Mouse (Mus musculus): ENCODE data around the gene Glb1. TPM values are rescaled to one million over a fixed set of nuclear protein-coding genes. Genes with fewer than 3 reads are reported as not detected.

Gene Glb1
- polyA plus RNA-seq, 1 experiment = 18.0 TPM

DNA sequence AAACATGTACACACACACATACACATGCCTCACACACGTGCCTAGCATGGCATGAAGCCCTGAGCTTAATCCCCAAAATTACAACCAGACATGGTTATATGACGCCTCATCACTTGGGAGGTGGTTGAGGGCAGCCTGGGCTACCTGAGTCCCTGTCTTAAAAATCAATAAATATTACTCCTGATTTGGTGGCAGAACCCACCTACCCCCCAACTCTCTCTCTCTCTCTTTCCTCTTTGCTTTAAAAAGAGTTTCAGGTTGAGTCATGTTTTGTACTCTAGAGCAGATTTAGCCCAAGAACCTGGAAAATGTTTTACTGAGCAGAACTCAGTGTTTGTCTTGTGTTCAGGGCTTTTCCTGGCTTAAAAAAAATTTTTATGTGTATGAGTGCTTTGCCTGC, 54.5 kb downstream of the Glb1 start:
- no peaks in the 10 kb centered on the region for H3K27me3 ChIP-seq (ENCODE audit: control insufficient read depth, insufficient read depth, low read length)
- TF ChIP-seq CTCF (IDR thresholded peaks at IDR 0.05; ENCODE audit: control insufficient read depth, insufficient read depth, insufficient replicate concordance, low read depth, low read length) = no peak
- TF ChIP-seq POLR2A (IDR thresholded peaks at IDR 0.05; ENCODE audit: control insufficient read depth, low read depth, low read length) = no peak
- no peaks in the 10 kb centered on the region for H3K36me3 ChIP-seq (ENCODE audit: control insufficient read depth, insufficient read depth, low read length)
- H3K4me1 ChIP-seq (ENCODE audit: control insufficient read depth, insufficient read depth, low read length) = peaks cover 3% of the 10 kb centered on the region
- no peak overlapping the region for H3K27ac ChIP-seq (ENCODE audit: control insufficient read depth, insufficient read depth, low read depth, low read length)
- H3K4me3 ChIP-seq (ENCODE audit: control insufficient read depth, low read depth, low read length) = no peak overlapping the region

DNA sequence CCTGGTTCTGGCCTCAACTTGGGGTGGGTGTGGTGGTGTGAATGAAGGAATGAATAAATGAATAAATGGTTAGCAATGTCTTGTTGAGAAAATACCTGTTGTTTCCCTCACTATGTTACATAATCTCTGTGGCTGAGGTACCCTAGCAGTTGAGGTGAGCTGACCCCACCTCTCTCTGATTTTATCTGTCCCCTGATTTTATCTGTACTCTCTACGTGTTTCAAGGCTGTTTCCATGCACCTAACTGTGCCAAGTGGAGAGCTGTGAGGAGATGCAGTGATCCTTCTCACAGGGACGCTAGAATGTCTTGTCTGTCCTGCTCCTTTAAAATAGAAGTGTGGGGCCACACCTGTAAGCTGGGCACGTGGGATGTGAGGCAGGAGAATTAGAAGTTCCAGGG, 57.6 kb downstream of the Glb1 start:
- TF ChIP-seq CTCF (IDR thresholded peaks at IDR 0.05; ENCODE audit: control insufficient read depth, insufficient read depth, insufficient replicate concordance, low read depth, low read length) = no peak
- no peak for TF ChIP-seq POLR2A (IDR thresholded peaks at IDR 0.05; ENCODE audit: control insufficient read depth, low read depth, low read length)
- no peak overlapping the region for H3K4me3 ChIP-seq (ENCODE audit: control insufficient read depth, low read depth, low read length)

DNA sequence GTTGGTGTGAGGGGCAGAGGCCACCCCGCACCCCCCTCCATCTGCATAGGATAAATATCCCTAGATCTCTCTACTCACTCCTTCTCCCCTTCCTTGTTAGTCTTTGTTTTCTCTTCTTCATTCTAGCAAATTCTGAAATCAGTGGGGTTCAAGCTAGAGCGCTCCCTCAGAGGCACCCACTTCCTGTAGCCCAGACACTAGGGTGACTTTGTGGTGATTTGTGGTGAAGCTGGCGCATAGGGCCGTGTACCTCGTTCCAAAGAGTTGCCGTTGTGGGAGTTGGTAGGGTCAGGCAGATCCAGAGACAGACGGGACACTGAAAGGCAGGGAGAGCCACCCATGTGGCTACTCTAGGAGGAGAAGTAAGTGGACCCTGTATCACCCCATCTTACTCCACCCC, 61.7 kb downstream of the Glb1 start:
- Histone ChIP-seq H3K36me3 (ENCODE audit: control insufficient read depth, insufficient read depth, low read length) (no peaks in the 10 kb centered on the region), H3K27me3 (ENCODE audit: control insufficient read depth, insufficient read depth, low read length) (no peaks in the 10 kb centered on the region), H3K4me1 (ENCODE audit: control insufficient read depth, insufficient read depth, low read length) (peaks cover 4% of the 10 kb centered on the region), H3K4me3 (ENCODE audit: control insufficient read depth, low read depth, low read length) (peak overlapping the region; percentile 60), H3K27ac (ENCODE audit: control insufficient read depth, insufficient read depth, low read depth, low read length) (no peak overlapping the region)
- no peak for TF ChIP-seq POLR2A (IDR thresholded peaks at IDR 0.05; ENCODE audit: control insufficient read depth, low read depth, low read length)
- TF ChIP-seq CTCF (IDR thresholded peaks at IDR 0.05; ENCODE audit: control insufficient read depth, insufficient read depth, insufficient replicate concordance, low read depth, low read length) = no peak

More for the DNA sequence above, 57.6 kb downstream of the Glb1 start:
- Histone ChIP-seq H3K4me1 (ENCODE audit: control insufficient read depth, insufficient read depth, low read length) (peaks cover 8% of the 10 kb centered on the region), H3K36me3 (ENCODE audit: control insufficient read depth, insufficient read depth, low read length) (no peaks in the 10 kb centered on the region), H3K27ac (ENCODE audit: control insufficient read depth, insufficient read depth, low read depth, low read length) (no peak overlapping the region), H3K27me3 (ENCODE audit: control insufficient read depth, insufficient read depth, low read length) (no peaks in the 10 kb centered on the region)

GRCm38 (mm10) chr9:114465442-114465841, 64.6 kb downstream of the Glb1 start:
- Histone ChIP-seq H3K27me3 (ENCODE audit: control insufficient read depth, insufficient read depth, low read length) (no peaks in the 10 kb centered on the region), H3K27ac (ENCODE audit: control insufficient read depth, insufficient read depth, low read depth, low read length) (no peak overlapping the region), H3K4me3 (ENCODE audit: control insufficient read depth, low read depth, low read length) (peak overlapping the region; percentile 16), H3K4me1 (ENCODE audit: control insufficient read depth, insufficient read depth, low read length) (peaks cover 4% of the 10 kb centered on the region), H3K36me3 (ENCODE audit: control insufficient read depth, insufficient read depth, low read length) (no peaks in the 10 kb centered on the region)
- TF ChIP-seq CTCF (IDR thresholded peaks at IDR 0.05; ENCODE audit: control insufficient read depth, insufficient read depth, insufficient replicate concordance, low read depth, low read length) (no peak), POLR2A (IDR thresholded peaks at IDR 0.05; ENCODE audit: control insufficient read depth, low read depth, low read length) (no peak)

GRCm38 (mm10) chr9:114466871-114467270, 66.0 kb downstream of the Glb1 start:
- no peak overlapping the region for H3K4me3 ChIP-seq (ENCODE audit: control insufficient read depth, low read depth, low read length)
- H3K27ac ChIP-seq (ENCODE audit: control insufficient read depth, insufficient read depth, low read depth, low read length) = no peak overlapping the region
- peaks cover 4% of the 10 kb centered on the region for H3K4me1 ChIP-seq (ENCODE audit: control insufficient read depth, insufficient read depth, low read length)
- H3K27me3 ChIP-seq (ENCODE audit: control insufficient read depth, insufficient read depth, low read length) = no peaks in the 10 kb centered on the region
- no peaks in the 10 kb centered on the region for H3K36me3 ChIP-seq (ENCODE audit: control insufficient read depth, insufficient read depth, low read length)
- no peak for TF ChIP-seq POLR2A (IDR thresholded peaks at IDR 0.05; ENCODE audit: control insufficient read depth, low read depth, low read length)
- TF ChIP-seq CTCF (IDR thresholded peaks at IDR 0.05; ENCODE audit: control insufficient read depth, insufficient read depth, insufficient replicate concordance, low read depth, low read length) = no peak

DNA sequence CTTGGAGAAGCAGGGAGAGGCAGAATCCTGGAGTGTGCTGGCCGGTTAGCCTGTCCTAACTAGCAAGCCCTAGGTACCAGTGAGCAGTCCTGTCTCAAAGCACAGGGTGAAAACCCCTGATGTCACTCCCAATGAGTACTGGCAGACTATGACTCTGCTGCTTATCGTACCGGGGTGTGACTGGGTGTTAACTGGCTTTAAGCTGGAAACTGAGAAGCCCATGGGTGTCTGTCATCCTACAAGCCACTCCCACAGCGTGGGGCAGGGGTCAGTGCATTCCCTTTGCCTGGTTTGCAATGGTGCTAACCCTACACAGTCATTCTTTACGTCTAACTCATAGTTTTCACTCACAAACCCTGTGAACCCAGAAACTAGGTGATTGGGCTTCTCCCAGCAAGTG, 67.3 kb downstream of the Glb1 start:
- H3K4me3 ChIP-seq (ENCODE audit: control insufficient read depth, low read depth, low read length) = no peak overlapping the region
- TF ChIP-seq CTCF (IDR thresholded peaks at IDR 0.05; ENCODE audit: control insufficient read depth, insufficient read depth, insufficient replicate concordance, low read depth, low read length) (no peak), POLR2A (IDR thresholded peaks at IDR 0.05; ENCODE audit: control insufficient read depth, low read depth, low read length) (no peak)
- no peaks in the 10 kb centered on the region; the same call in none of the 2 replicates for H3K4me1 ChIP-seq (ENCODE audit: control insufficient read depth, insufficient read depth, low read length)
- no peak overlapping the region for H3K27ac ChIP-seq (ENCODE audit: control insufficient read depth, insufficient read depth, low read depth, low read length)
- H3K36me3 ChIP-seq (ENCODE audit: control insufficient read depth, insufficient read depth, low read length) = no peaks in the 10 kb centered on the region
- no peaks in the 10 kb centered on the region for H3K27me3 ChIP-seq (ENCODE audit: control insufficient read depth, insufficient read depth, low read length)

GRCm38 (mm10) chr9:114468701-114469100, 67.8 kb downstream of the Glb1 start:
- no peak for TF ChIP-seq CTCF (IDR thresholded peaks at IDR 0.05; ENCODE audit: control insufficient read depth, insufficient read depth, insufficient replicate concordance, low read depth, low read length)
- TF ChIP-seq POLR2A (IDR thresholded peaks at IDR 0.05; ENCODE audit: control insufficient read depth, low read depth, low read length) = no peak
- Histone ChIP-seq H3K4me1 (ENCODE audit: control insufficient read depth, insufficient read depth, low read length) (no peaks in the 10 kb centered on the region; the same call in none of the 2 replicates), H3K27me3 (ENCODE audit: control insufficient read depth, insufficient read depth, low read length) (no peaks in the 10 kb centered on the region), H3K4me3 (ENCODE audit: control insufficient read depth, low read depth, low read length) (no peak overlapping the region), H3K27ac (ENCODE audit: control insufficient read depth, insufficient read depth, low read depth, low read length) (no peak overlapping the region), H3K36me3 (ENCODE audit: control insufficient read depth, insufficient read depth, low read length) (no peaks in the 10 kb centered on the region)

- TF ChIP-seq POLR2A (IDR thresholded peaks at IDR 0.05; ENCODE audit: control insufficient read depth, low read depth, low read length) = no peak
- TF ChIP-seq CTCF (IDR thresholded peaks at IDR 0.05; ENCODE audit: control insufficient read depth, insufficient read depth, insufficient replicate concordance, low read depth, low read length) = no peak
- no peaks in the 10 kb centered on the region for H3K4me1 ChIP-seq (ENCODE audit: control insufficient read depth, insufficient read depth, low read length)
These were observed 71.0 kb downstream of the Glb1 start for GRCm38 (mm10) chr9:114471892-114472291.

More at GRCm38 (mm10) chr9:114471892-114472291, 71.0 kb downstream of the Glb1 start:
- Histone ChIP-seq H3K36me3 (ENCODE audit: control insufficient read depth, insufficient read depth, low read length) (no peaks in the 10 kb centered on the region), H3K27me3 (ENCODE audit: control insufficient read depth, insufficient read depth, low read length) (no peaks in the 10 kb centered on the region), H3K4me3 (ENCODE audit: control insufficient read depth, low read depth, low read length) (no peak overlapping the region), H3K27ac (ENCODE audit: control insufficient read depth, insufficient read depth, low read depth, low read length) (no peak overlapping the region)
